Comparison of ENCODE assay signal across 10 mouse cellular contexts in genomic region chr1:89848356-89849039, GRCm38 (mm10).
DNase-seq lines count a peak whose midpoint lies in the region; ATAC-seq lines count a peak whose summit lies in the region.
"Had no signal": no experiment of that assay in that cellular context is flagged by ENCODE, and none has a peak within 500 bp of the region (broad histone marks: within the 10 kb centered on the region; RNA-seq: fewer than 3 reads in every experiment).

No protein-coding gene starts in this region.

- no peak overlapping the region for H3K4me3 ChIP-seq in neural tube, embryonic 11.5 days (ENCODE audit: low read depth, low read length)
- no peak overlapping the region for H3K4me3 ChIP-seq in hindbrain, embryonic 12.5 days
- no peak overlapping the region for H3K4me3 ChIP-seq in midbrain, embryonic 11.5 days (ENCODE audit: low read depth, low read length)
- H3K4me3 ChIP-seq in kidney, embryonic 15.5 days (replicated peaks), result no peak overlapping the region
- H3K4me3 ChIP-seq: liver, embryonic 15.5 days had no signal

- 39% methylated on average over 17 of the region's 17 CpGs for WGBS in neural tube, embryonic 11.5 days
- WGBS in hindbrain, embryonic 12.5 days, result 31% methylated on average over 17 of the region's 17 CpGs
- WGBS in midbrain, embryonic 11.5 days, result 50% methylated on average over 17 of the region's 17 CpGs
- 25% methylated on average over 17 of the region's 17 CpGs for WGBS in kidney, embryonic 15.5 days

- H3K36me3 ChIP-seq in neural tube, embryonic 11.5 days (ENCODE audit: control insufficient read depth, insufficient read depth, low read length), result no peaks in the 10 kb centered on the region; the same call in 1 of the 2 replicates
- 0 out of 2 replicates have a peak, but pooled peaks cover 2% of the 10 kb centered on the region for H3K36me3 ChIP-seq in hindbrain, embryonic 12.5 days
- no peaks in the 10 kb centered on the region for H3K36me3 ChIP-seq in midbrain, embryonic 11.5 days (ENCODE audit: control insufficient read depth, insufficient read depth, low read length)
- H3K36me3 ChIP-seq in kidney, embryonic 15.5 days, result no peaks in the 10 kb centered on the region
- H3K36me3 ChIP-seq: liver, embryonic 15.5 days had no signal

- peak; percentile 77; the same call in 1 of the 2 replicates for ATAC-seq in neural tube, embryonic 11.5 days (ENCODE audit: insufficient read depth, low FRiP score, low TSS enrichment)
- peak; percentile 81 for ATAC-seq in hindbrain, embryonic 12.5 days (ENCODE audit: low FRiP score)
- ATAC-seq in midbrain, embryonic 11.5 days (ENCODE audit: low FRiP score), result peak; percentile 62; the same call in 1 of the 2 replicates
- ATAC-seq in kidney, embryonic 15.5 days (replicated peaks; ENCODE audit: low FRiP score), result no peak

- H3K27ac ChIP-seq in neural tube, embryonic 11.5 days (ENCODE audit: low read depth, low read length), result no peak overlapping the region
- H3K27ac ChIP-seq in hindbrain, embryonic 12.5 days, result no peak overlapping the region; the same call in 1 of the 2 replicates
- no peak overlapping the region for H3K27ac ChIP-seq in midbrain, embryonic 11.5 days (ENCODE audit: low read depth, low read length)
- no peak overlapping the region for H3K27ac ChIP-seq in kidney, embryonic 15.5 days
- H3K27ac ChIP-seq: liver, embryonic 15.5 days had no signal

- no peaks in the 10 kb centered on the region for H3K9me3 ChIP-seq in neural tube, embryonic 11.5 days (ENCODE audit: control insufficient read depth, low read length)
- no peaks in the 10 kb centered on the region for H3K9me3 ChIP-seq in hindbrain, embryonic 12.5 days (replicated peaks)
- H3K9me3 ChIP-seq in midbrain, embryonic 11.5 days (ENCODE audit: control insufficient read depth, low read length), result no peaks in the 10 kb centered on the region
- H3K9me3 ChIP-seq in kidney, embryonic 15.5 days (replicated peaks), result no peaks in the 10 kb centered on the region
- H3K9me3 ChIP-seq: liver, embryonic 15.5 days had no signal

- no peaks in the 10 kb centered on the region for H3K27me3 ChIP-seq in neural tube, embryonic 11.5 days (ENCODE audit: control insufficient read depth, insufficient read depth, low read length)
- peaks cover 23% of the 10 kb centered on the region for H3K27me3 ChIP-seq in hindbrain, embryonic 12.5 days
- H3K27me3 ChIP-seq in midbrain, embryonic 11.5 days (ENCODE audit: control insufficient read depth, insufficient read depth, low read length), result no peaks in the 10 kb centered on the region
- peaks cover 32% of the 10 kb centered on the region for H3K27me3 ChIP-seq in kidney, embryonic 15.5 days
- H3K27me3 ChIP-seq: liver, embryonic 15.5 days had no signal

- DNase-seq in neural tube, embryonic 11.5 days (ENCODE audit: low spot score), result peak; percentile 61
- no peak for DNase-seq in neural tube, embryonic 10.5 days (ENCODE audit: extremely low spot score, low spot score)
- DNase-seq in midbrain, embryonic 11.5 days (ENCODE audit: low spot score, missing footprints), result no peak
- DNase-seq in frontal cortex, postnatal 25 days (ENCODE audit: low spot score in 2 of 2), result no peak
- no peak for DNase-seq in lung, postnatal 25 days (ENCODE audit: low spot score)
- no peak for DNase-seq in lung, adult 18-20 months
- DNase-seq: adrenal gland, adult 2 months had no signal

- no peak overlapping the region for H3K9ac ChIP-seq in neural tube, embryonic 11.5 days (ENCODE audit: low read length)
- no peak overlapping the region for H3K9ac ChIP-seq in hindbrain, embryonic 12.5 days
- no peak overlapping the region for H3K9ac ChIP-seq in midbrain, embryonic 11.5 days (ENCODE audit: low read length)
- H3K9ac ChIP-seq in kidney, embryonic 15.5 days, result no peak overlapping the region
- H3K9ac ChIP-seq: liver, embryonic 15.5 days had no signal

- no peak overlapping the region for H3K4me2 ChIP-seq in neural tube, embryonic 11.5 days (ENCODE audit: low read depth)
- no peak overlapping the region for H3K4me2 ChIP-seq in hindbrain, embryonic 12.5 days (replicated peaks)
- H3K4me2 ChIP-seq in midbrain, embryonic 11.5 days, result no peak overlapping the region
- H3K4me2 ChIP-seq in kidney, embryonic 15.5 days, result no peak overlapping the region
- H3K4me2 ChIP-seq: liver, embryonic 15.5 days had no signal

- H3K4me1 ChIP-seq in neural tube, embryonic 11.5 days (ENCODE audit: control insufficient read depth, insufficient read depth, low read length), result peaks cover 19% of the 10 kb centered on the region
- H3K4me1 ChIP-seq in hindbrain, embryonic 12.5 days, result peaks cover 49% of the 10 kb centered on the region
- H3K4me1 ChIP-seq in midbrain, embryonic 11.5 days (ENCODE audit: control insufficient read depth, insufficient read depth, low read length), result peaks cover 17% of the 10 kb centered on the region
- peaks cover 29% of the 10 kb centered on the region for H3K4me1 ChIP-seq in kidney, embryonic 15.5 days
- H3K4me1 ChIP-seq: liver, embryonic 15.5 days had no signal
